Mouse (Mus musculus) urinary bladder, postnatal 0 days (tissue): ENCODE measurements around the gene Focad. TPM values are rescaled to one million over a fixed set of nuclear protein-coding genes. Genes with fewer than 3 reads are reported as not detected.

ENCODE experiments used
- microRNA counts: library from miRNA; unstranded; fragments of <30 nt; microRNA quantifications from one replicate; lab custom pipeline; 2016
- microRNA-seq: library from miRNA; unstranded; fragments of <30 nt; microRNA quantifications from one replicate; pipeline ENCODE4, GENCODE M21; 2016
- polyA plus RNA-seq: library from polyadenylated mRNA; unstranded; fragments of >200 nt; fragmentation: Nextera tagmentation; extraction: Ambion mirVana; gene quantifications from 2 replicates; pipeline ENCODE4 v1.2.1, GENCODE M21; 2015

Focad gene
- 5.1 and 6.9 TPM in 2 replicates for polyA plus RNA-seq

DNA sequence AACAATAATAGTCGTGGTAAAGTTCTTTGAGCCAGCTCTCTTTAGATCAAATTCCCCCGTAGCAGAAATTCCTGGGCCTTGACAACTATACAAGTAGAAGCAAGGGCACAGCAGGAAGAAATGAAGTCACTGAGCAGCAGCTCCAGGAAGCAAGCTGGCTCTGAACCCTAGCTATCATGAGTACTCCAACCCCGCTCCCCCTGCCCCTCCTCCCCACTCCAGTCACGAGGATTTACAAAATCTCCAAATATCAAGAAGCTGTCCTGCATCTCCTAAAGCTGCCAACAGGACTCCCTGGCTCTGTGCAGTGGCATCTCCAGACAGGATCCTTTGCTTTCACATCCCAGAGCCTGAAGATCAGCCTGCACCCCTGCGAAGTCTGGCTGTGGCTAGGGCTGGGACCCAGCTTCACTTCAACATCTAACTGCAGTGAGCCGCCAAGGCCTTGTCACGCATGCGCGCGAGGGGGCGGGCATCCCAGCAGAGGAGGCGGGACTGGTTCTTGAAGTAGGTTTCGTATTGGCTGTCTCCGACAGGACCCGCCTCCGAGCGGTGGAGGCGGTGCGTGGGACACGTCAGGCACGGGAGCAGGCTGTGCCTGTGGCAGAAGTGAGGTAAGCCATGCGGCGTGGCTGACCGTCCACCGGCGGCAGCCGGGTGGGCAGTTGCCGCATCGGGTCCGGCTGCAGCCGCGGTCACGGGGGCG, at the start of gene Focad:
Focad (plus strand) TSS at position 568 of the 706 bp plus-strand sequence.

GRCm38 (mm10) chr4:88438326-88438989, 344.0 kb downstream of the Focad start, which contains the start of gene Hacd4:
Gene Hacd4, minus strand, starts transcription at chr4:88438928.

MicroRNA genes within 50 kb of the gene (microRNA counts, 519-probe panel; counts per million panel counts)
- not detected for microRNA mmu-miR-491 (lab: Ali Mortazavi, UCI)

Small RNA genes within 50 kb of the gene (microRNA-seq; reads per million reads assigned to microRNA genes)
- gene Mir491, result 0.93 reads per million

Other genes with a start within 250 kb of the Focad start
- 13.2 and 15.4 TPM in 2 replicates for gene Mllt3, start 61.3 kb upstream of the Focad start, polyA plus RNA-seq